Mouse (Mus musculus) cerebellum, adult (tissue): ENCODE data around the gene Junb.

Experiments
- ATAC-seq: cut with Nextera tagmentation; 2 replicates; pipeline ENCODE4 v1.9.2; 2017; ENCODE audit warnings: mild to moderate bottlenecking, moderate library complexity, mixed read lengths; ENCODE audit not compliant: insufficient number of reproducible peaks, low FRiP score, low TSS enrichment

Gene Junb

DNA sequence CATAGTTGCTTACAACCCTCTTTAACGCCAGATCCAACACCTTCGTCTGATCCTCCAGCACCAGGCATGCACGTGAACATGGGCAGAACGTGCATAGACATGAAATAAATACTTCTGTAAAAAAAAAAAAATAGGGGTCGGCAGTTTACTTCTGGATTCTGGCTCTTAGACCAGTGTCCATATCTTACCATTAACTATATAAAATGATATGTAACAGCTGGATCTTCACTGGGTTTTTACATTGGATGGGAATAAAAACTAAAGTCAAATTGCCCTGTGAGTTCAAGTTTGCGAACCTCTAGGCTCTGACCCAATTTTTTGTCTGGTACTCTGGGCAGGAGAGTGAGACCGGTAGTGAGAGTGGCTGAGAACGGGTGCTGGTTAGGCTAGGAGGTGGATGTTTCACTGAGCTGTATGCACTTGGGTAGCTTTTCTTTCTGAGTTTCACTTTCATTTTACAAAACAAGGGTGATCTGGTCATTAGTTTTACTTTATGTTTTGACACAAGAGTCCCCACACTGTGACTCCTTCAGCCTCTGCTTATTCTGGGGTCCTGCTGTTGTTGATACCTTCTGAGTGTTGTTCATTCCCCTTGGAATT lies 3.9 kb downstream of the Junb start:
- ATAC-seq: no peak

DNA sequence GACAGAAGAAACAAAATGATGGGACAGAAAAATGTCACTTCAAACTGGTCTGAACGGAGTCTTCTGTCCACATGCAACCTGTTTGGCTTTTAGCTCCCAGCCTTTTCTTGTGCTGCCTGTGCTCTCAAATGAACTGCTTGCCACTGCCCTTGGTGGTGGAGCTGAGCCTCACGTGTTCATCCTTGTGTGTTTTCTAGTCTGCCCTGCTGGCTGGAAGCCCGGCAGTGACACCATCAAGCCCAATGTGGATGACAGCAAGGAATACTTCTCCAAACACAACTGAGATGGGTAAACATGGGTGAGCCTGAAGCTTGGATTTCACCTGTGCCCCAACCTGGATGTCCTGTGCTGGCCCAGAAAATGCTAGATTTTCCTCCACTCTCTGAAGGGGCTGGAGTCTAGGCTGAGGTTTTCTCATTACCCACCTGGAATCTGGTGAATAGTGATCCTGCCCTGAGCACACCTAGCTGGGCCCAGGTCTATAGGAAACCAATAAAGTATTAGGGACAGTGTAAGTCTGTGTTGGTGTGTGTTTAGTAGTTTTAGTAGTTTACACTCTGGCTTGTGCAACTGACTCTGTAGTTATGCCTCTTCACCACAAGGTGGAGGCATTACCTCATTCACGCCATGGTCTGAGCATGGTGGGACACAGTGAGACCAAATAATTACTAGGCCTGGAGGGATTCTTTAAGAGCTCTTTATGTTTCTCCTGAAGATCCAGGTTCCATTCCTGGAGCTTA lies 4.5 kb downstream of the Junb start:
- no peak for ATAC-seq

DNA sequence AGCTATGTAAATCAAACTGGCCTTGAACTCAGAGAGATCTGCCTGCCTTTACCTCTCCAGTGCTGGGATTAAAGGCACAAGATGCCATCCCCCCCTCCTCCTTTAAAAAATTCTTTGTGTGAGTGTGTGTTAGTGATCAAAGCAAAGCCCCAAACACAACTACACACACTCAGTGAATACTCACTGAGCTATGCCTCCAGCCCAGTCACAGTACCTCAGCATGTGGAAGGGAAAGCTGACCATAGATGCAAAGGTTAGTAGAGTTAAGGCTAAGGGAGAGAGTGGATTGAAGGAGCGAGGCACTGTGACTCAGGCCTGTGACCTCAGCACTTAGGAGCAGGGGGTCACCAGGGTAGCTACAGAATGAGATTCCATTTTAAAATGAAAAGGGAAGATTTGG lies 5.4 kb downstream of the Junb start:
- ATAC-seq: no peak

DNA sequence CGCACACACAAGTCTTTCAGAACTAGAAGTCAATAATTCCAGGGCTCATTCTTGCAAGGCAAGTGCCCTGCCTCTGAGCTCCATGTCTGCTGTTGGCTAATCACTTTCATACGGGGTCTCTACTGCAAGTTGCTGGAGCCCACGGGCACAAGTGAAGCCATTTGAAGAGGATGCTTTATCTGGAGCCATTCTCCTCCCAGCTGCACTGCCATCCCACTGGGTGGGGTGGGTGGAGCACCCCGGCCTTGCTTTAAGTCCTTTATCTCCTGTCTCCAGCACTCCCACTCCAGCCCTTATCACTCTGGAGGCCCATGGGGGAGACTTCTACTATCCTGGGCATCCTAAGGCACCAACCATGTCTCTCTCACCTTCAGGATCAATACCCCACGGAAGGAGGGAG lies 7.6 kb downstream of the Junb start:
- ATAC-seq: no peak

DNA sequence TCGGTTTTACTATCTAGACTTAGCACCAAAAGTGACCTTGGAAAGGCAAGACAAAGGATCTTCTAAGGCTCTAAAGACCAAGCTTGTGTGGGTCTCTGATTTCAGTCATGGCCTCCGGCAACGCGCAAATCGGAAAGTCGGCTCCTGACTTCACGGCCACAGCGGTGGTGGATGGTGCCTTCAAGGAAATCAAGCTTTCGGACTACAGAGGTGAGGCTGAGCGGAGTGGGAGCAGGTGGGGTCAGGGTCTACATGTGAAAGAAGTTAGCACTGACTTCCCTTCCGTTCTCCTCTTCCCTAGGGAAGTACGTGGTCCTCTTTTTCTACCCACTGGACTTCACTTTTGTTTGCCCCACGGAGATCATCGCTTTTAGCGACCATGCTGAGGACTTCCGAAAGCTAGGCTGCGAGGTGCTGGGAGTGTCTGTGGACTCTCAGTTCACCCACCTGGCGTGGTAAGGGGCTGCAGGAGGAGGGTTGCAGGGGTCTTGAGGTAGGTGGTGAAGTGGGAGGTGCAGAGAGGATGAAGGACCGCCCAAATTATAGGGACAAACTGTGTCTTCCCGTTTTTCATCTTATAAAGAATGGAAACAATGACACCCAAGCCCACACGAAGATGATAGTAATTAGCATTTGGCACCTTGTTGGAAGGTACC lies 8.3 kb downstream of the Junb start:
- no peak for ATAC-seq

DNA sequence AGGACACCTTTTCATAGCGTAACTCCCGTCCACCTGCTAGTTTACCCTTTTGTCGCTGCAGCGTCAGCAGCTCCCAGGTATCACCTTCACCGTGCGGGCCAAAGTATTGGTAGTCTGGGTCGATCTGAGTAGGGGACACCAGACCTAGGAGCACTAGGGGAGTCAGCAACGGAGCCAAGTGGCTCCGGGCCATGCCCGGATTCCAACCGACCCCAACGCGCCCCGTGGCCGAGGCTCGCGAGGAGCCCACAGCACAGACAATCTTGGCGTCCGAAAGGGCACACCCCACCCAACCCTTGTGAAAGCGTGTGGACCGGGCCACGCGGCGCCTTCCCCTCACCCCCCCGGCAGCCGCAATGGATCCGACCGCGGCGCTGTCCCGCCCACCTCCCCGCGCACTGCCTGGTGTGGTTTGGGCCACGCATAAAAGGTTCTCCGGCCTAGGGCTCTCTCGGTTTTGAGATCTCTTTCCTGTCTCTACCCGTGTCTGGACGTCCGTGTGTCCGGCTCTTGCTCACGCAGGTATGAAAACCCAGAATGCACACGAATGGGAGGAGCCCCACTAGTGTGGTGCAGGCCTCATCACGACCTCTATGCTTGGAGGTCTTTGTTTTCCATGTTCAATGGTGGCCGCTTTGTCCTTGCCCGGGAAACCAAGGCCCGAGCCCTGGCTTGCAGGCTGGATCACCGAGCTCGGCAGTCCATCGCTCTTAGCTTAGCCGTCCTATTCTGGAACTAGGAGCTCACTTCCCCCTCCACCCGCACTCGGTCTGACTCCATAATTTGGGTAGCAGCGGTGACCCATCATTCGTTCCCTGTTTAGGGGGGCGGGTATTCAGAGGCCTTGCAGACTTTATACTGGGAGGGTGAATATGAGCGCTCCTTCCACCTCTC lies 9.0 kb downstream of the Junb start, which contains the start of the genes Gm49661, Prdx2 and Rnaseh2a:
Gm49661 (minus strand) TSS at position 193 of the 894 bp plus-strand sequence.
Prdx2 (plus strand) TSS at position 347 of the 894 bp plus-strand sequence.
Rnaseh2a (minus strand) TSS at position 527 of the 894 bp plus-strand sequence.
- peak; percentile 31; the same call in 1 of the 2 replicates for ATAC-seq

DNA sequence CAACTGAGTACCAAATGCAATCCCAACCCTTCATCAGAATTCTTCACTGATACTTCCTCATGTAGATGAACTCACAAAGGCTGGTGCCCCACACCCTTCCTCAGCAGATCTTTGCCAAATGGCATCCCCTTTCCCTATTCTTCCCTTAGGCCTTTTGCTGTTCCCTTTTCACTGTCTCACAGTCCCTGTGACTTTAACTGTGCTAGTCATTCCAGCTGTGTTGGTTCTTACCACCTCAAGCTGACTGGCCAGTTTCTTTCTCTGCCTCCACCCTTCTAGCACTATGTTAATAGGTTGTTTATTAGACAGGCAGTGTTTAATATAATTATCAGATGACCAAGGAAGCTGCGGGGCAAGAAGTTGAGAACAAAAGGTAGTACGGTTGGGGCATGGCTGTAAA lies 9.9 kb downstream of the Junb start:
- ATAC-seq: no peak

DNA sequence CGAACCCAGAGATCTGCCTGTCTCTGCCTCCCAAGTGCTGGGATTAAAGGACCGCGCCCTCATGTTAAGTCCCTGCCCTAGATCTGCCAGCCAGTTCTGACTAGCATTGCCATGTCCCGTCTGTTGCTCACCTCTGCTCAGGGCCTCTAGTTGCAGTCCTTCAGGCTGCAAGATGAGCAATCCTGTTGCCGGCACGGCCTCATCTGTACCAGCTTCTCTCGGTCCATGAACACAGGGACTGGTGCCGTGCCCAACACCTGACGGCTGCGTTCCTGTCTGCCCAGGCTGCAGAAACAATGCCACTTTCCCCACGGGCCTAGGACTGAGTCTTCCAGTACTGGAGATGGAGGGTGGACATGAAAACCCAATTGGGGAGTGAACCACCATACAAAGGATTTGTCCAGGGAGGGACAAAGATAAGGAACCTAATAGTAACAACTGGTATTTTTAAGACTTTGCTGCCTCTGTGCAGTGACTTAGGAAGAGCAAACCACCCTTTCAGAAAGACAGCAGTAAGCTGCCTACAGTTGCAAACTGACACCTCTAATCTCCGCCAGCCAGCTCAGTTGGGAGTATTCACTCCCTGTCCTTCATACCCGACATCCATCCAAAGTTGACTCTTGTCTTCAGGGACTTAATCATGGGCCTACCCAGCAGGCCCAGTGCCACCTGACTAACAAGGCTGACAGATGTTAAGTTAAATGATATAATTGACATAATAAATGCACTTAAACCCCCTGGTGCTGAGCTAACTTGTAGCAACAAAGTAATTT lies 10.8 kb downstream of the Junb start:
- no peak for ATAC-seq

DNA sequence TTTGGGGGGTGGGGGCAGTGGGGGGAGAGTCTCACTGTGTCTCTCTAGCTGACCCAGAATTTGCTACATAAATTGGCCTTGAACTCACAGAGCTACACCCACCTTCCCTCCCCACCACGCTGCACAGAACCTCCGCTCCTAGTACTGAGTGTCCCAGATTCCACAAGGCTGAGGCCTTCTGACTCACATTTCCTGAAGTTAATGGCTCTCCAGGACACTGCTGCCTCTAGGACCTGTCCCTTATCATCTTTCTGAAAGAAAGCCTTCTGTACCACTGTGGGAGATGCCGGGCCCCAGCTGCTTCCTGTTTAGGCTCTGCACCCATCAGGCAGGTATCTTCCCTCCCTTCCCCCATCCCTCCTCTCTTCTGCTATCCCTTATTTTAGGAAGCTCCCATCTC lies 11.9 kb downstream of the Junb start:
- no peak for ATAC-seq

DNA sequence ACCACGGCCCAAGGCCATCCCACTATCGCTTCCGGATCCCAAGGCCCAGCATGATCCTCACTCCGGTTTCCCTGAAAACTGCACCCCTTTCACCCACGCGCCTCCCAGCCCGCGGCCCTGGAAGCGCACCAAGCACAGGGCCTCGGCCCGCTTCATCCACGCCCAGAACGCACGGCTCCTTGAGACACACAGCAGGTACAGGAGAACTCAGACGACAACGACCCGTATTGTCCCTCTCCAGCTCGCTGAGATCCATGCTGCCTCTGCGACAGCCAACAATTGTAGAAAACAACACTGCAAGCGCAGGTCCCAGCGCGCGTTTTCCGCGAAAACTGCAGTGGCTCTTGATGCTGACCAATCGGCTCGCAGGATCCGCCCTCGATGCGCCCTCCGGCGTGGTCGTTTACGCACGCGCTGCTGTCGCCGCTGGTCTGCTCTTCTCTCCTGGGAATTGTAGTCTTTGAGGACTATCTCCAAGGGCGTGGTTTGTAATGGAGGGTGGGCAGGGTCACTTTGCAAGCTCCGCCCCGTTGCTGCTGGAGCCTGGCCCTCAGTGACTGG lies 12.7 kb downstream of the Junb start:
- peak; percentile 88 for ATAC-seq

DNA sequence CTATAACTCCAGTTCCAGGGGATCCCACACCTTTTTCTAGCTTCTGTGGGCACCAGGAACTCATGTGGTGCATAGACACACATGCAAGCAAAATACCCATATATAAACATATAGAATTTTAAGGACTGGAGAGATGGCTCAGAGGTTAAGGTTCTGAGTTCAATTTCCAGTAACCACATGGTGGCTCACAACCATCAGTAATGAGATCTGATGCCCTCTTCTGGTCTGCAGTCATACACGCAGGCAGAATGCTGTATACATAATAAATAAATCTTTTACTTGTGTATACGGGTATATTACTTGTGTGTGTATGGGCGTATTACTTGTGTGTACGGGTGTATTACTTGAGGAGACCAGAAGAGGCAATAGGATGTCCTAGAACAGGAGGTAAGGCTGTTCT lies 14.6 kb downstream of the Junb start:
- ATAC-seq: no peak

DNA sequence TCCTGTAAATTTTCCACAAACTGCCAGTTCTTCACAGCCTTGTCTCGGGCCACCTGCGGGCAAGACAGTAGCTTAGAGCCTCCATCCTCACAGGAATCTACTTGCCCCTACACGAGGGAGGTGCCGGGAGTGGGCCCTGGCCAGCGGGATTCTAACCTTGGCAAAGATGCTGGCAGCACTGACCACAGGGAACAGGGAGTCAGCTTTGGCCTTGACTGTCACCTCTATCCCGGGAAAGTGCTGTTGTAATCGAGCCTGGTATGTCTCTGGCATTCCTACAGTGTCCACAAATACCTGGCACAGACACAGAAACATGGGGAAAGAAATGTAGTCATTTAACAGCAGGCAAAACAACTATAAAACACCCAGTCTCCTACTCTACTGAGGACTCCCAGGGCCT lies 18.7 kb downstream of the Junb start:
- ATAC-seq: no peak

DNA sequence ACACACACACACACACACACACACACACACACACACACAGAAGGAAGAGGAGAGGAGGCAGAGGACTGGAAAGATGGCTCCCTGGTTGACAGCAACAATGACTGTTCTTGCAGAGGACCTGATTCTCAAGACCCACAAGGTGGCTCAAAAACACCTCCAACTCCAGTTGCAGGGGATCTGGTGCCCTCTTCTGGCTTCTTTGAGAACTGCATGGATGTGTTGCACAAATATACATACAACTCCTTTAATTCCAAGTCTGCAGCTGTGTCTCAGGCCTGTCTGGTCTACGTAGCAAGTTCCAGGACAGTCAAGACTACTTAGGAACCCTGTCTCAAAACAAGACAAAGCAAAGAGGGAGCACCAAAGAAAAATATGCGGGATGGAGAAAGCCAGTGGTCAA lies 21.8 kb downstream of the Junb start:
- ATAC-seq: no peak

DNA sequence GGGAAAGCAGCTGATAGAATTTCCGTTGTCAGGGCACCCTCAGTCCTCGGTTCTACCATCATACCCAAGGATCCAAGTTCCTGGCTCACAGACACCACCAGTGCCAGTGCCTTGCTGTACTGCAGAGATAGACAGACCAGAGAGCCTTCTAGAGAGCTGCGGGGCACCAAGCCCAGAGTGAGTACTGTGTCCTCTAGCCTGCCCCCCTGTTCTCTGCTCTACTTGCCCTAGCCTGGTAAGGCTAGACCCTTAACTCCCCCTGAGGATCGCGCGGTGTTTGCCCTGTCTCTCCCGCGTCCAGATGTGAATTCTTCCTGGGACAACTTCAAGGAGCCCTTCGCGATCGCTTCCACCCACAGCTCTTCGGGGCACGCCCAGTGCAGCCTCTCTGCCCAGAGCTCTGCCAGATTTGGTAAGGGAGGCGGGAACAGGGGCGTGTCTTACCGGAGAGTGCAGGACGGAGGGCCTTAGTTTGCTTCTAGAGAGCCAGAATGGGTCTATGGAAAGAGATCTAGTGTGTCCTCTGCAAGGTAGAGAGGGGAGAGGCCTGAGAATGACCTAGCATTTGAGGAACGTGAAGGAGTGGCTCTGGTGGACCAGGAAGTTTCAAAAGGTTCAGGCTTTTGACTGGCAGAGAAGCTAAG lies 25.8 kb downstream of the Junb start:
- no peak for ATAC-seq

DNA sequence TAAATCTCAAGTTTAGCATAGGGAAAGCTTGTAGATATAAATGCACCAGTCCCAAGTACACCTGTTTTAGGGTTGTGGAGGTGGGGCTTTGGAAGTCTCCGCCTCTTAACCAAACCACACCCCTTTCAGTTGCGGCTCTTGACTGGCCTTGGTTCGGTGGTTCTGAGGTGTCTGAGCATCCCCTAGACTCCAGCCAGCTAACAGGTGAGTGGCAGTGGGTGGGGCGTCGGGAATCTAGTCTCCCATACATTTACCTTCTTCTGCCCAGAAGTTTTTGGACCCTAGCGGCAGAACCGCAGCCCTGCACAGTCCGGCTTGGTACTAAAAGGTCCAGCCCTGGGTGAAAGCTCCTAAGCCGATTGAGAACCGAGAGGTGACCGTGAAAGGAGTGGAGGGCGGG lies 28.8 kb downstream of the Junb start:
- no peak for ATAC-seq

DNA sequence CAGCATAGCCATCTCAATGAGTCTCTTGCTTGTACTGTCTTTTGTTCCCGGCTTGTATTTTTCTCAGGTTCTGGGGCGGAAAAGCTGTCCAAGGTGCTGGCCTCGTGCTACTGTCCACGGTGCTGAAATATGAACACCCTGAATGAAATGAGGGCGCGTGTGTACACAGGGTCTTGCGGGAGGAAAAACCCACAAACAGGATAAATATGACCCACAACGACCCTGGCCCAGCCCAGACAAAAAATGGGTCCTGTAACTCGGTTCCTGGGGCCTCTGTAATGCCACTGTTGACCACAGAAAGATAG lies 31.3 kb downstream of the Junb start:
- no peak for ATAC-seq

DNA sequence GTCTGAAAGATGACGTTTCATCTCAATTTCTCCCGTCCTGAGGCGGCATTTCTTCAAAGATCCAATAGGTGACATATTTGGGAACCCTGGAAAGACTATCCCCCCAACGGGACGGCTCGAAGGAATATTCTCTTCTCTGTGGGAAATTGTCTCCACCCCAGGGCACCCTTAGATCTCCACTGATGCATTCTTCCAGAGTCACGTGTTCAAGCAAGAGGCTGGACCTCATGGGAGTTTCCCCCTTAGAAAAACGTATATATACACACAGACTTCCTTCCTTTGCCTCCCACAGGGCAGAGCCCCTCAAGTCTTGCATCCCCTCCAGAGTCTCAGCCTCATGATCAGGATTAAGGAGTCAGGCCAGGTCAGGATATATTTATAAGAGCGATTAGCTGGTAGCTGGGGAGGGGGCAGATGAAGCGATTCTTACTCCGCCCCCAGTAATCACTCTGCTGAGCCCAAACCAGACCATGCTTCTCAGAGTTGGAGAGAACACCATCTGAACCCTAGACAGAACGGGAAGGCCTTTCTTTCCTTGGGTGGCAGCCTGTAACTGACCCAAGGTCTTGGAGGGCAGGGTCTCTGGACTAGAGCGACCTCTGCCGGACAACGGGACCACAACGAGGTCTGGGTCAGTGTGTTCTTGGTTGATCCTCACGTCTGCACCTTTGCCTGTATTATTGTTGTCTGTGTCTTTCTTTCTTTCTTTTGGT lies 31.8 kb downstream of the Junb start, which contains the start of gene Rtbdn:
Rtbdn (plus strand) TSS at position 464 of the 713 bp plus-strand sequence.
- ATAC-seq: peak; percentile 45; the same call in 1 of the 2 replicates
